Mouse (Mus musculus) gastrocnemius, postnatal 25 days (tissue): ENCODE measurements around the gene Zkscan1. TPM values are rescaled to one million over a fixed set of nuclear protein-coding genes. Genes with fewer than 3 reads are reported as not detected.
"Not testable (repeated sequence)": the region's sequence is repeated elsewhere in the genome, so short reads cannot be mapped to it uniquely, and the experiment has no call there.

Source experiments
- DNase-seq: peaks from one replicate; pipeline ENCODE4 v3.0.0; 2022
- long read RNA-seq, 2 experiments: library from polyadenylated mRNA; stranded (forward); transcript quantifications; one replicate each; pipeline ENCODE4 v2.0.0; 2021
- total RNA-seq, 2 experiments: library from RNA; stranded (reverse); gene quantifications; 1 replicate in 1 of 2; 2 replicates in 1 of 2; pipeline ENCODE4 v1.2.3; 2021

Gene Zkscan1
- total RNA-seq: 1 to 10 TPM; 8.4 to 9.1 TPM
- long read RNA-seq, experiment 1: 0 reads
- long read RNA-seq, experiment 2, full-length matches to known transcripts: 2 of 2 reads
- long read RNA-seq, experiment 2, partial matches to known transcripts: 0 of 2 reads
- long read RNA-seq, experiment 2, other reads (novel, unspliced or antisense): 0 of 2 reads

GRCm38 (mm10) chr5:138084996-138085395, at the start of gene Zkscan1:
Gene Zkscan1 (plus strand): TSS chr5:138085084.
- peak; percentile 74 for DNase-seq

- DNase-seq: not testable (repeated sequence)
These were observed 32.0 kb upstream of the Zkscan1 start, which contains the start of gene Smok3c for GRCm38 (mm10) chr5:138052894-138053293. Gene Smok3c (plus strand): TSS chr5:138053194.

GRCm38 (mm10) chr5:138073803-138074202, 11.1 kb upstream of the Zkscan1 start:
- no peak for DNase-seq

- no peak for DNase-seq
These were observed 9.2 kb upstream of the Zkscan1 start for GRCm38 (mm10) chr5:138075684-138076083.

GRCm38 (mm10) chr5:138076148-138076547, 8.7 kb upstream of the Zkscan1 start:
- no peak for DNase-seq

GRCm38 (mm10) chr5:138080456-138080855, 4.4 kb upstream of the Zkscan1 start:
- no peak for DNase-seq

- DNase-seq: no peak
These were observed 3.4 kb upstream of the Zkscan1 start for GRCm38 (mm10) chr5:138081446-138081845.

GRCm38 (mm10) chr5:138083318-138083900, 1.5 kb upstream of the Zkscan1 start:
- DNase-seq: no peak

GRCm38 (mm10) chr5:138083936-138084335, 948 bp upstream of the Zkscan1 start:
- DNase-seq: no peak

GRCm38 (mm10) chr5:138084507-138084906, 377 bp upstream of the Zkscan1 start:
- no peak for DNase-seq

GRCm38 (mm10) chr5:138085421-138085911, 582 bp downstream of the Zkscan1 start:
- DNase-seq: no peak

- no peak for DNase-seq
These were observed 2.0 kb downstream of the Zkscan1 start for GRCm38 (mm10) chr5:138086842-138087241.

- DNase-seq: no peak
These were observed 3.5 kb downstream of the Zkscan1 start for GRCm38 (mm10) chr5:138088366-138088765.

- DNase-seq: no peak
These were observed 4.2 kb downstream of the Zkscan1 start for GRCm38 (mm10) chr5:138089108-138089551.

GRCm38 (mm10) chr5:138090271-138090670, 5.4 kb downstream of the Zkscan1 start:
- no peak for DNase-seq

GRCm38 (mm10) chr5:138090737-138091136, 5.9 kb downstream of the Zkscan1 start:
- DNase-seq: no peak

GRCm38 (mm10) chr5:138092771-138093170, 7.9 kb downstream of the Zkscan1 start:
- DNase-seq: no peak

- DNase-seq: no peak
These were observed 9.6 kb downstream of the Zkscan1 start for GRCm38 (mm10) chr5:138094474-138094873.

GRCm38 (mm10) chr5:138104976-138105375, 20.1 kb downstream of the Zkscan1 start:
- DNase-seq: no peak

GRCm38 (mm10) chr5:138107130-138107529, 22.2 kb downstream of the Zkscan1 start:
- no peak for DNase-seq

GRCm38 (mm10) chr5:138109847-138110396, 25.0 kb downstream of the Zkscan1 start:
- not testable (repeated sequence) for DNase-seq

GRCm38 (mm10) chr5:138116255-138117198, 31.6 kb downstream of the Zkscan1 start, which contains the start of gene Zscan21:
Gene Zscan21 (plus strand): TSS chr5:138116903.
- DNase-seq: peak; percentile 89
